Mouse (Mus musculus) left cerebral cortex, adult 9 months (tissue): ENCODE data around the gene Kmt5a.
A peak's percentile ranks its signal among the peaks of the same experiment; 100 is the strongest.
"Not testable (repeated sequence)": the region's sequence is repeated elsewhere in the genome, so short reads cannot be mapped to it uniquely, and the experiment has no call there.

Source experiments
- DNase-seq, 2 experiments: peaks; one replicate each; pipeline ENCODE4 v3.0.0; 2022; ENCODE audit warnings: low spot score in 2 of 2

Kmt5a gene

GRCm38 (mm10) chr5:124445621-124446293 lies 6.0 kb downstream of the Kmt5a start:
- DNase-seq = no peak

- DNase-seq = no peak
Measured at GRCm38 (mm10) chr5:124446301-124446881, 6.7 kb downstream of the Kmt5a start.

GRCm38 (mm10) chr5:124449494-124449893 lies 9.8 kb downstream of the Kmt5a start:
- no peak for DNase-seq

GRCm38 (mm10) chr5:124450051-124450450 lies 10.3 kb downstream of the Kmt5a start:
- no peak for DNase-seq

GRCm38 (mm10) chr5:124450641-124451340 lies 11.1 kb downstream of the Kmt5a start:
- DNase-seq = no peak

GRCm38 (mm10) chr5:124452494-124453228 lies 12.9 kb downstream of the Kmt5a start:
- DNase-seq = peak in 1 of 2 experiments; percentile 66

GRCm38 (mm10) chr5:124453339-124454081 lies 13.8 kb downstream of the Kmt5a start:
- DNase-seq = peak in 1 of 2 experiments; percentile 68

- DNase-seq = no peak
Measured at GRCm38 (mm10) chr5:124454082-124454419, 14.3 kb downstream of the Kmt5a start.

GRCm38 (mm10) chr5:124456762-124457161 lies 17.0 kb downstream of the Kmt5a start:
- DNase-seq = no peak

- not testable (repeated sequence) for DNase-seq
Measured at GRCm38 (mm10) chr5:124460922-124461321, 21.2 kb downstream of the Kmt5a start.

- DNase-seq = no peak
Measured at GRCm38 (mm10) chr5:124462297-124463025, 22.7 kb downstream of the Kmt5a start.

- no peak for DNase-seq
Measured at GRCm38 (mm10) chr5:124463462-124463861, 23.7 kb downstream of the Kmt5a start.

GRCm38 (mm10) chr5:124464905-124465304 lies 25.2 kb downstream of the Kmt5a start:
- no peak for DNase-seq

- DNase-seq = no peak
Measured at GRCm38 (mm10) chr5:124467766-124468165, 28.0 kb downstream of the Kmt5a start.

GRCm38 (mm10) chr5:124468365-124468764 lies 28.6 kb downstream of the Kmt5a start:
- DNase-seq = no peak

GRCm38 (mm10) chr5:124469486-124469885 lies 29.8 kb downstream of the Kmt5a start:
- DNase-seq = no peak

GRCm38 (mm10) chr5:124470591-124471171 lies 31.0 kb downstream of the Kmt5a start:
- no peak for DNase-seq

- DNase-seq = no peak
Measured at GRCm38 (mm10) chr5:124478873-124479204, 39.1 kb downstream of the Kmt5a start.

- no peak for DNase-seq
Measured at GRCm38 (mm10) chr5:124480119-124480518, 40.4 kb downstream of the Kmt5a start.

GRCm38 (mm10) chr5:124481714-124482113 lies 42.0 kb downstream of the Kmt5a start:
- no peak for DNase-seq
